Mouse (Mus musculus): Measurements from ENCODE around the gene Lhx9. TPM values are rescaled to one million over a fixed set of nuclear protein-coding genes. Genes with fewer than 3 reads are reported as not detected.

Lhx9 gene
- total RNA-seq, 2 experiments from 2014 or later, result 0.66 to 0.85 TPM

Other genes with a start within 250 kb of the Lhx9 start
- gene Nek7, start 228.4 kb downstream of the Lhx9 start, total RNA-seq (2021), result 10 to 100 TPM; 31.0 to 31.3 TPM
- gene 2310009B15Rik, start 8.3 kb upstream of the Lhx9 start, total RNA-seq (2021), result 10 to 100 TPM; 14.4 to 15.8 TPM
- gene Dennd1b, start 114.9 kb upstream of the Lhx9 start, total RNA-seq (2021), result 10 to 100 TPM; 28.5 to 30.5 TPM